Mouse (Mus musculus): Measurements from ENCODE around the gene Diaph3. TPM values are rescaled to one million over a fixed set of nuclear protein-coding genes. Genes with fewer than 3 reads are reported as not detected.

Gene Diaph3
- total and polyA plus RNA-seq, 2 experiments from 2014 or later = 3.8 to 6.5 TPM

GRCm38 (mm10) chr14:87099380-87100088 is 41.5 kb downstream of the Diaph3 start:
- no peaks in the 10 kb centered on the region for H3K27me3 ChIP-seq (ENCODE audit: control insufficient read depth, insufficient read depth, low read length)
- DNase-seq (ENCODE audit: low spot score) = no peak
- H3K4me1 ChIP-seq (ENCODE audit: control insufficient read depth, insufficient read depth) = no peaks in the 10 kb centered on the region
- WGBS = 60% methylated on average over 1 of the region's 1 CpGs
- H3K36me3 ChIP-seq (replicated peaks; ENCODE audit: control insufficient read depth, insufficient read depth, low read length) = no peaks in the 10 kb centered on the region
- no peak for ATAC-seq (ENCODE audit: insufficient read depth, low read depth)
- no peak overlapping the region for H3K27ac ChIP-seq (ENCODE audit: low read depth)
- H3K9me3 ChIP-seq (replicated peaks; ENCODE audit: control insufficient read depth, low read length) = no peaks in the 10 kb centered on the region
- H3K9ac ChIP-seq (replicated peaks; ENCODE audit: low read depth, low read length) = no peak overlapping the region
- TF ChIP-seq EP300 (IDR thresholded peaks at IDR 0.05; ENCODE audit: low read depth) (no peak), CTCF (IDR thresholded peaks at IDR 0.05; ENCODE audit: low read depth) (no peak)
- no peak overlapping the region for H3K4me3 ChIP-seq (ENCODE audit: low read depth, low read length)
- no peak overlapping the region for H3K4me2 ChIP-seq (ENCODE audit: low read depth, low read length)

- ATAC-seq (ENCODE audit: insufficient read depth, low read depth) = no peak
- no peaks in the 10 kb centered on the region for H3K27me3 ChIP-seq (ENCODE audit: control insufficient read depth, insufficient read depth, low read length)
- no peak overlapping the region for H3K27ac ChIP-seq (ENCODE audit: low read depth)
- no peak overlapping the region for H3K4me3 ChIP-seq (ENCODE audit: low read depth, low read length)
- no peaks in the 10 kb centered on the region for H3K36me3 ChIP-seq (replicated peaks; ENCODE audit: control insufficient read depth, insufficient read depth, low read length)
- H3K4me1 ChIP-seq (ENCODE audit: control insufficient read depth, insufficient read depth) = no peaks in the 10 kb centered on the region
- H3K9ac ChIP-seq (replicated peaks; ENCODE audit: low read depth, low read length) = no peak overlapping the region
- TF ChIP-seq EP300 (IDR thresholded peaks at IDR 0.05; ENCODE audit: low read depth) (no peak), CTCF (IDR thresholded peaks at IDR 0.05; ENCODE audit: low read depth) (no peak)
- no peak for DNase-seq (ENCODE audit: low spot score)
- H3K9me3 ChIP-seq (replicated peaks; ENCODE audit: control insufficient read depth, low read length) = no peaks in the 10 kb centered on the region
- no peak overlapping the region for H3K4me2 ChIP-seq (ENCODE audit: low read depth, low read length)
- WGBS = 77% methylated on average over 2 of the region's 2 CpGs
Observed at GRCm38 (mm10) chr14:87098093-87098492, 42.9 kb downstream of the Diaph3 start.

DNA sequence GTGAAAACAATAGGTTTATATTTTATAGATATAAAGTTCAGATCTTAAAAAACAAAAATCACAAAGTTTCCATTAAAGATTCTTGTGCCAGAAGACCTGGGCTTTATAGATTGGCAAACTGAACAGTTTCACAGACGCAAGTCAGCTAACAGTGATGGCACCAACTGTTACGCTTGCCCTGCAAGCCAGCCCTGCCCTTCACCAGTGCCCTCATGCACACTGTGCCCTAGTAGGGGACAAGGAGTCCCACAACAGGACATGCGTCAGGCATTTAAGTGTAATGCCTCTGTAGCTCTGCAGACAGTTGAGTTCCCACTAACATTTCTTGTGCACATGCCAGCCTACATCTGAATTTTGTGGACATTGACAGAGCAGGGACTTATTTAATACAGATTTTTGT is 49.5 kb downstream of the Diaph3 start:
- TF ChIP-seq EP300 (IDR thresholded peaks at IDR 0.05; ENCODE audit: low read depth) (no peak), CTCF (IDR thresholded peaks at IDR 0.05; ENCODE audit: low read depth) (no peak)

GRCm38 (mm10) chr14:87091108-87091507 is 49.9 kb downstream of the Diaph3 start:
- TF ChIP-seq CTCF (IDR thresholded peaks at IDR 0.05; ENCODE audit: low read depth) = no peak
- TF ChIP-seq EP300 (IDR thresholded peaks at IDR 0.05; ENCODE audit: low read depth) = no peak
- no peak overlapping the region for H3K4me3 ChIP-seq (ENCODE audit: low read depth, low read length)
- ATAC-seq (ENCODE audit: insufficient read depth, low read depth) = no peak
- no peaks in the 10 kb centered on the region for H3K9me3 ChIP-seq (replicated peaks; ENCODE audit: control insufficient read depth, low read length)
- H3K9ac ChIP-seq (replicated peaks; ENCODE audit: low read depth, low read length) = no peak overlapping the region
- no peak overlapping the region for H3K27ac ChIP-seq (ENCODE audit: low read depth)
- no peak overlapping the region for H3K4me2 ChIP-seq (ENCODE audit: low read depth, low read length)
- H3K36me3 ChIP-seq (replicated peaks; ENCODE audit: control insufficient read depth, insufficient read depth, low read length) = no peaks in the 10 kb centered on the region
- H3K27me3 ChIP-seq (ENCODE audit: control insufficient read depth, insufficient read depth, low read length) = no peaks in the 10 kb centered on the region
- H3K4me1 ChIP-seq (ENCODE audit: control insufficient read depth, insufficient read depth) = no peaks in the 10 kb centered on the region
- 82% methylated on average over 5 of the region's 5 CpGs for WGBS
- no peak for DNase-seq (ENCODE audit: low spot score)

More for the DNA sequence above, 49.5 kb downstream of the Diaph3 start:
- Histone ChIP-seq H3K9ac (replicated peaks; ENCODE audit: low read depth, low read length) (no peak overlapping the region), H3K4me2 (ENCODE audit: low read depth, low read length) (no peak overlapping the region), H3K9me3 (replicated peaks; ENCODE audit: control insufficient read depth, low read length) (no peaks in the 10 kb centered on the region), H3K27ac (ENCODE audit: low read depth) (no peak overlapping the region), H3K36me3 (replicated peaks; ENCODE audit: control insufficient read depth, insufficient read depth, low read length) (no peaks in the 10 kb centered on the region), H3K4me3 (ENCODE audit: low read depth, low read length) (no peak overlapping the region), H3K27me3 (ENCODE audit: control insufficient read depth, insufficient read depth, low read length) (no peaks in the 10 kb centered on the region), H3K4me1 (ENCODE audit: control insufficient read depth, insufficient read depth) (no peaks in the 10 kb centered on the region)
- 88% methylated on average over 3 of the region's 3 CpGs for WGBS
- ATAC-seq (ENCODE audit: insufficient read depth, low read depth) = no peak
- no peak for DNase-seq (ENCODE audit: low spot score)

- no peak overlapping the region for H3K4me2 ChIP-seq (ENCODE audit: low read depth, low read length)
- no peak overlapping the region for H3K9ac ChIP-seq (replicated peaks; ENCODE audit: low read depth, low read length)
- DNase-seq (ENCODE audit: low spot score) (no peak), ATAC-seq (ENCODE audit: insufficient read depth, low read depth) (no peak)
- H3K9me3 ChIP-seq (replicated peaks; ENCODE audit: control insufficient read depth, low read length) = no peaks in the 10 kb centered on the region
- no peak overlapping the region for H3K4me3 ChIP-seq (ENCODE audit: low read depth, low read length)
- no peaks in the 10 kb centered on the region for H3K27me3 ChIP-seq (ENCODE audit: control insufficient read depth, insufficient read depth, low read length)
- no peaks in the 10 kb centered on the region for H3K36me3 ChIP-seq (replicated peaks; ENCODE audit: control insufficient read depth, insufficient read depth, low read length)
- WGBS = 49% methylated on average over 4 of the region's 4 CpGs
- no peaks in the 10 kb centered on the region for H3K4me1 ChIP-seq (ENCODE audit: control insufficient read depth, insufficient read depth)
- no peak overlapping the region for H3K27ac ChIP-seq (ENCODE audit: low read depth)
- TF ChIP-seq CTCF (IDR thresholded peaks at IDR 0.05; ENCODE audit: low read depth) = no peak
- no peak for TF ChIP-seq EP300 (IDR thresholded peaks at IDR 0.05; ENCODE audit: low read depth)
Observed at GRCm38 (mm10) chr14:87088928-87089327, 52.1 kb downstream of the Diaph3 start.

GRCm38 (mm10) chr14:87088456-87088855 is 52.6 kb downstream of the Diaph3 start:
- TF ChIP-seq EP300 (IDR thresholded peaks at IDR 0.05; ENCODE audit: low read depth) = no peak
- TF ChIP-seq CTCF (IDR thresholded peaks at IDR 0.05; ENCODE audit: low read depth) = no peak
- Histone ChIP-seq H3K4me1 (ENCODE audit: control insufficient read depth, insufficient read depth) (no peaks in the 10 kb centered on the region), H3K27me3 (ENCODE audit: control insufficient read depth, insufficient read depth, low read length) (no peaks in the 10 kb centered on the region), H3K4me3 (ENCODE audit: low read depth, low read length) (no peak overlapping the region), H3K9me3 (replicated peaks; ENCODE audit: control insufficient read depth, low read length) (no peaks in the 10 kb centered on the region), H3K9ac (replicated peaks; ENCODE audit: low read depth, low read length) (no peak overlapping the region), H3K4me2 (ENCODE audit: low read depth, low read length) (no peak overlapping the region), H3K36me3 (replicated peaks; ENCODE audit: control insufficient read depth, insufficient read depth, low read length) (no peaks in the 10 kb centered on the region), H3K27ac (ENCODE audit: low read depth) (no peak overlapping the region)
- ATAC-seq (ENCODE audit: insufficient read depth, low read depth) (no peak), DNase-seq (ENCODE audit: low spot score) (no peak)
- WGBS = 69% methylated on average over 5 of the region's 5 CpGs

Measured in heart, postnatal 0 days (tissue).